8 mouse cellular contexts compared by ENCODE assay signal in genomic region chr3:69860589-69861521, GRCm38 (mm10). TPM values are rescaled to one million over a fixed set of nuclear protein-coding genes. Genes with fewer than 3 reads are reported as not detected.
DNase-seq lines count a peak whose midpoint lies in the region; ATAC-seq lines count a peak whose summit lies in the region.

No protein-coding gene starts in this region.

- ATAC-seq in heart, embryonic 16.5 days (replicated peaks; ENCODE audit: extremely low read depth, insufficient read depth, low FRiP score) = peak; percentile 58; the same call in 1 of the 2 replicates
- ATAC-seq in hematopoietic stem cell, adult 5-6 weeks (replicated peaks in 1 of 2; ENCODE audit: insufficient read depth in 1 of 2, low FRiP score in 2 of 2, low TSS enrichment in 1 of 2, low read depth in 1 of 2, poor library complexity in 2 of 2, severe bottlenecking in 2 of 2) = peak; percentile 65 to 69
- ATAC-seq in stomach, embryonic 14.5 days (ENCODE audit: insufficient number of reproducible peaks, insufficient read depth, low FRiP score, low read depth) = peak; percentile 38; the same call in 1 of the 2 replicates

- WGBS in heart, embryonic 16.5 days = under 1% methylated on average over 40 of the region's 40 CpGs
- under 1% methylated on average over 40 of the region's 40 CpGs for WGBS in stomach, embryonic 14.5 days

- H3K9me3 ChIP-seq in heart, embryonic 16.5 days (replicated peaks; ENCODE audit: control insufficient read depth, low read length) = no peaks in the 10 kb centered on the region
- no peaks in the 10 kb centered on the region for H3K9me3 ChIP-seq in stomach, embryonic 14.5 days (ENCODE audit: control insufficient read depth, low read depth, low read length)

- no peak overlapping the region for H3K27ac ChIP-seq in heart, embryonic 16.5 days (ENCODE audit: low read length)
- H3K27ac ChIP-seq in stomach, embryonic 14.5 days (ENCODE audit: low read length) = peak overlapping the region; percentile 52; the same call in 1 of the 2 replicates

- H3K27me3 ChIP-seq in heart, embryonic 16.5 days (ENCODE audit: control insufficient read depth, insufficient read depth, low read length) = 0 out of 2 replicates have a peak, but pooled peaks cover 8% of the 10 kb centered on the region
- H3K27me3 ChIP-seq in stomach, embryonic 14.5 days (ENCODE audit: control insufficient read depth, insufficient read depth, low read length) = no peaks in the 10 kb centered on the region

- no peaks in the 10 kb centered on the region for H3K36me3 ChIP-seq in heart, embryonic 16.5 days (ENCODE audit: control insufficient read depth, insufficient read depth)
- H3K36me3 ChIP-seq in stomach, embryonic 14.5 days (ENCODE audit: control insufficient read depth, insufficient read depth, low read length) = no peaks in the 10 kb centered on the region

- DNase-seq in heart, postnatal 14 days = no peak
- peak; percentile 82 for DNase-seq in embryo, embryonic 10 days (ENCODE audit: low spot score)
- DNase-seq in left cerebral cortex, adult 11 months (ENCODE audit: low spot score) = peak; percentile 51
- DNase-seq in lung, postnatal 36 days = peak; percentile 4
- no peak for DNase-seq in ovary, postnatal 14 days (ENCODE audit: low spot score)

- H3K4me2 ChIP-seq in heart, embryonic 16.5 days (ENCODE audit: low read depth, low read length) = peak overlapping the region; percentile 87
- H3K4me2 ChIP-seq in stomach, embryonic 14.5 days (replicated peaks; ENCODE audit: low read depth, low read length) = peak overlapping the region; percentile 93

- peaks cover 4% of the 10 kb centered on the region for H3K4me1 ChIP-seq in heart, embryonic 16.5 days (ENCODE audit: control insufficient read depth, insufficient read depth, low read length)
- H3K4me1 ChIP-seq in stomach, embryonic 14.5 days (ENCODE audit: control insufficient read depth, insufficient read depth, low read length) = peaks cover 4% of the 10 kb centered on the region; the same call in 1 of the 2 replicates

- H3K4me3 ChIP-seq in heart, embryonic 16.5 days (ENCODE audit: low read length) = peak overlapping the region; percentile 57
- peak overlapping the region; percentile 40 for H3K4me3 ChIP-seq in stomach, embryonic 14.5 days (ENCODE audit: low read depth, low read length)

- intact Hi-C loops in heart, postnatal 14 days (cut with DNase I) = no loop called here

- peak overlapping the region; percentile 51 for H3K9ac ChIP-seq in heart, embryonic 16.5 days (ENCODE audit: low read length)
- H3K9ac ChIP-seq in stomach, embryonic 14.5 days (replicated peaks; ENCODE audit: low read depth, low read length) = peak overlapping the region; percentile 7; the same call in 1 of the 2 replicates

RNA-seq across cellular contexts. Expression of gene Sptssb, which starts 1.1 kb away (rescaled TPM):
- polyA plus RNA-seq in heart, embryonic 16.5 days (2015; fragmentation: Nextera tagmentation; extraction: Ambion mirVana) = 2.6 and 6.6 TPM in 2 replicates
- total RNA-seq in heart, postnatal 14 days (2021) = not detected
- not detected in 2 replicates for total RNA-seq in hematopoietic stem cell, adult 5-6 weeks (2017)
- 26.3 and 26.7 TPM in 2 replicates for polyA plus RNA-seq in stomach, embryonic 14.5 days (2014; fragmentation: Nextera tagmentation; extraction: Ambion mirVana)

Comparison
In these comparisons a context has a peak if more than half of its experiments do, and no peak if none do; other contexts are left out.
1. DNase-seq: peak in embryo, embryonic 10 days (single experiment), left cerebral cortex, adult 11 months (single experiment) and lung, postnatal 36 days (single experiment); none in heart, postnatal 14 days (0 of 2) and ovary, postnatal 14 days (single experiment).
2. Peak in every context shown above with its lines, with median percentiles within 50 percentile points of each other: ATAC-seq.